ENCODE assay signal across 18 mouse cellular contexts in genomic region chr1:88964045-88964747, GRCm38 (mm10).
DNase-seq lines count a peak whose midpoint lies in the region; ATAC-seq lines count a peak whose summit lies in the region.
"Had no signal": no experiment of that assay in that cellular context is flagged by ENCODE, and none has a peak within 500 bp of the region (broad histone marks: within the 10 kb centered on the region; RNA-seq: fewer than 3 reads in every experiment).

No protein-coding gene starts in this region.

- H3K27ac ChIP-seq in hindbrain, embryonic 14.5 days = no peak overlapping the region
- H3K27ac ChIP-seq: limb, embryonic 15.5 days; midbrain, embryonic 15.5 days had no signal

- DNase-seq in R1 (ENCODE audit: low read depth, low spot score) = peak; percentile 25
- DNase-seq in brain, adult 2 months (ENCODE audit: low read depth, low spot score) = peak; percentile 64
- DNase-seq in layer of hippocampus, adult 18-20 months (ENCODE audit: low spot score in 2 of 2) = peak; percentile 15 to 43
- DNase-seq in right cerebral cortex, postnatal 10 days (ENCODE audit: low spot score in 2 of 2) = peak; percentile 49 to 58
- no peak for DNase-seq in cerebellum, adult 11 months
- DNase-seq in left cerebral cortex, postnatal 10 days (ENCODE audit: extremely low spot score in 1 of 2, low spot score in 2 of 2) = no peak
- DNase-seq in hindbrain, embryonic 14.5 days (ENCODE audit: low spot score) = no peak
- DNase-seq: adrenal gland, adult 2 months; cerebellum, adult 18-20 months; gastrocnemius, postnatal 25 days; kidney, adult 9 months; kidney, postnatal 4 days; lung, postnatal 36 days had no signal

- WGBS in hindbrain, embryonic 14.5 days = 73% methylated on average over 14 of the region's 14 CpGs

- H3K9me3 ChIP-seq in hindbrain, embryonic 14.5 days (ENCODE audit: control insufficient read depth, low read length) = no peaks in the 10 kb centered on the region
- H3K9me3 ChIP-seq: limb, embryonic 15.5 days; midbrain, embryonic 15.5 days had no signal

- no peaks in the 10 kb centered on the region for H3K27me3 ChIP-seq in hindbrain, embryonic 14.5 days (ENCODE audit: control insufficient read depth, insufficient read depth, low read length)
- H3K27me3 ChIP-seq: limb, embryonic 15.5 days; midbrain, embryonic 15.5 days had no signal

- H3K4me3 ChIP-seq in hindbrain, embryonic 14.5 days (replicated peaks; ENCODE audit: low read length) = no peak overlapping the region
- H3K4me3 ChIP-seq: erythroblast, embryonic 14.5 days; limb, embryonic 15.5 days; midbrain, embryonic 15.5 days had no signal

- intact Hi-C loops in left cerebral cortex, postnatal 10 days (cut with DNase I) = no loop called here

- no peaks in the 10 kb centered on the region for H3K36me3 ChIP-seq in hindbrain, embryonic 14.5 days (replicated peaks; ENCODE audit: control insufficient read depth, insufficient read depth)
- H3K36me3 ChIP-seq: G1E; limb, embryonic 15.5 days; midbrain, embryonic 15.5 days had no signal

- H3K4me2 ChIP-seq in hindbrain, embryonic 14.5 days (replicated peaks) = no peak overlapping the region
- H3K4me2 ChIP-seq: limb, embryonic 15.5 days; midbrain, embryonic 15.5 days had no signal

- H3K9ac ChIP-seq in hindbrain, embryonic 14.5 days = no peak overlapping the region
- H3K9ac ChIP-seq: limb, embryonic 15.5 days; midbrain, embryonic 15.5 days had no signal

- H3K4me1 ChIP-seq in hindbrain, embryonic 14.5 days (replicated peaks; ENCODE audit: control insufficient read depth, insufficient read depth, low read length) = no peaks in the 10 kb centered on the region
- H3K4me1 ChIP-seq: limb, embryonic 15.5 days; midbrain, embryonic 15.5 days had no signal

- ATAC-seq in hindbrain, embryonic 14.5 days (ENCODE audit: low FRiP score) = no peak
- ATAC-seq: inflammation-experienced regulatory T-cells, adult 6 months; midbrain, embryonic 15.5 days had no signal

Comparison
In these comparisons a context has a peak if more than half of its experiments do, and no peak if none do; other contexts are left out.
1. DNase-seq: peak in R1 (single experiment), brain, adult 2 months (single experiment), layer of hippocampus, adult 18-20 months (2 of 2) and right cerebral cortex, postnatal 10 days (2 of 2); none in cerebellum, adult 11 months (single experiment), left cerebral cortex, postnatal 10 days (0 of 2) and hindbrain, embryonic 14.5 days (single experiment).